11 mouse cellular contexts compared by ENCODE assay signal in genomic region chr8:110710593-110710992, GRCm38 (mm10). TPM values are rescaled to one million over a fixed set of nuclear protein-coding genes. Genes with fewer than 3 reads are reported as not detected.
DNase-seq lines count a peak whose midpoint lies in the region; ATAC-seq lines count a peak whose summit lies in the region.
"Had no signal": no experiment of that assay in that cellular context is flagged by ENCODE, and none has a peak within 500 bp of the region (broad histone marks: within the 10 kb centered on the region; RNA-seq: fewer than 3 reads in every experiment).

No protein-coding gene starts in this region.

- peak overlapping the region; percentile 58 for H3K27ac ChIP-seq in hindbrain, embryonic 13.5 days
- no peak overlapping the region for H3K27ac ChIP-seq in hindbrain, embryonic 16.5 days (ENCODE audit: low read depth, low read length)
- 0 out of 2 replicates have a peak overlapping the region, but pooled peaks have one; percentile 23 for H3K27ac ChIP-seq in neural tube, embryonic 15.5 days (replicated peaks)
- peak overlapping the region; percentile 68 for H3K27ac ChIP-seq in stomach, embryonic 16.5 days (ENCODE audit: low read length)

- H3K9me3 ChIP-seq in hindbrain, embryonic 13.5 days, result no peaks in the 10 kb centered on the region
- no peaks in the 10 kb centered on the region for H3K9me3 ChIP-seq in hindbrain, embryonic 16.5 days (ENCODE audit: control insufficient read depth, low read length)
- no peaks in the 10 kb centered on the region for H3K9me3 ChIP-seq in neural tube, embryonic 15.5 days (replicated peaks)
- H3K9me3 ChIP-seq in stomach, embryonic 16.5 days (replicated peaks; ENCODE audit: control insufficient read depth, low read length), result no peaks in the 10 kb centered on the region

- peaks cover 54% of the 10 kb centered on the region for H3K36me3 ChIP-seq in hindbrain, embryonic 13.5 days
- H3K36me3 ChIP-seq in hindbrain, embryonic 16.5 days (ENCODE audit: control insufficient read depth, insufficient read depth, low read length), result peaks cover 10% of the 10 kb centered on the region; the same call in 1 of the 2 replicates
- H3K36me3 ChIP-seq in neural tube, embryonic 15.5 days, result peaks cover 38% of the 10 kb centered on the region
- 0 out of 2 replicates have a peak, but pooled peaks cover 3% of the 10 kb centered on the region for H3K36me3 ChIP-seq in stomach, embryonic 16.5 days (ENCODE audit: control insufficient read depth, insufficient read depth, low read length)

- no peaks in the 10 kb centered on the region for H3K27me3 ChIP-seq in hindbrain, embryonic 13.5 days
- no peaks in the 10 kb centered on the region for H3K27me3 ChIP-seq in hindbrain, embryonic 16.5 days (replicated peaks; ENCODE audit: control insufficient read depth, insufficient read depth, low read length)
- no peaks in the 10 kb centered on the region for H3K27me3 ChIP-seq in neural tube, embryonic 15.5 days (replicated peaks)
- no peaks in the 10 kb centered on the region for H3K27me3 ChIP-seq in stomach, embryonic 16.5 days (ENCODE audit: control insufficient read depth, insufficient read depth, low read length)

- no peak overlapping the region for H3K4me3 ChIP-seq in hindbrain, embryonic 13.5 days
- H3K4me3 ChIP-seq in hindbrain, embryonic 16.5 days (ENCODE audit: low read length), result no peak overlapping the region
- H3K4me3 ChIP-seq in neural tube, embryonic 15.5 days (replicated peaks), result no peak overlapping the region
- no peak overlapping the region for H3K4me3 ChIP-seq in stomach, embryonic 16.5 days (replicated peaks; ENCODE audit: low read length)

- H3K9ac ChIP-seq in hindbrain, embryonic 13.5 days, result no peak overlapping the region
- no peak overlapping the region for H3K9ac ChIP-seq in hindbrain, embryonic 16.5 days (ENCODE audit: low read depth, low read length)
- H3K9ac ChIP-seq in neural tube, embryonic 15.5 days (replicated peaks), result no peak overlapping the region
- H3K9ac ChIP-seq in stomach, embryonic 16.5 days (ENCODE audit: low read length), result no peak overlapping the region

- ATAC-seq in cerebellum, adult (ENCODE audit: insufficient number of reproducible peaks, low FRiP score, low TSS enrichment), result no peak
- ATAC-seq in hindbrain, embryonic 13.5 days (ENCODE audit: low FRiP score), result no peak
- no peak for ATAC-seq in hindbrain, embryonic 16.5 days
- no peak for ATAC-seq in neural tube, embryonic 15.5 days (ENCODE audit: low FRiP score)
- ATAC-seq in stomach, embryonic 16.5 days (ENCODE audit: insufficient read depth, low FRiP score), result no peak
- no peak for ATAC-seq in monocyte, adult 5-6 weeks (replicated peaks; ENCODE audit: insufficient number of reproducible peaks, low FRiP score, low TSS enrichment, poor library complexity, severe bottlenecking)

- H3K4me2 ChIP-seq in hindbrain, embryonic 13.5 days, result no peak overlapping the region
- H3K4me2 ChIP-seq in hindbrain, embryonic 16.5 days (ENCODE audit: low read length), result no peak overlapping the region
- H3K4me2 ChIP-seq in neural tube, embryonic 15.5 days, result no peak overlapping the region
- no peak overlapping the region for H3K4me2 ChIP-seq in stomach, embryonic 16.5 days (ENCODE audit: low read depth, low read length)

- 73% methylated on average over 3 of the region's 3 CpGs for WGBS in hindbrain, embryonic 13.5 days
- WGBS in hindbrain, embryonic 16.5 days, result 62% methylated on average over 3 of the region's 3 CpGs
- 63% methylated on average over 3 of the region's 3 CpGs for WGBS in neural tube, embryonic 15.5 days
- WGBS in stomach, embryonic 16.5 days, result 59% methylated on average over 3 of the region's 3 CpGs

- DNase-seq in cerebellum, adult 9-11 months, result peak; percentile 30
- no peak for DNase-seq in neural tube, embryonic 10.5 days (ENCODE audit: extremely low spot score, low spot score)
- DNase-seq: cerebellum, postnatal 25 days; kidney, adult 9 months; thymus, adult 2 months had no signal

- H3K4me1 ChIP-seq in hindbrain, embryonic 13.5 days (replicated peaks), result peaks cover 45% of the 10 kb centered on the region
- peaks cover 25% of the 10 kb centered on the region for H3K4me1 ChIP-seq in hindbrain, embryonic 16.5 days (ENCODE audit: control insufficient read depth, insufficient read depth, low read depth, low read length)
- H3K4me1 ChIP-seq in neural tube, embryonic 15.5 days, result peaks cover 34% of the 10 kb centered on the region
- peaks cover 17% of the 10 kb centered on the region for H3K4me1 ChIP-seq in stomach, embryonic 16.5 days (ENCODE audit: control insufficient read depth, insufficient read depth, low read length)

RNA-seq across cellular contexts. Expression of gene Mtss1l, which starts 10.7 kb away (rescaled TPM):
- polyA plus RNA-seq in hindbrain, embryonic 13.5 days (2015; fragmentation: Nextera tagmentation; extraction: Ambion mirVana), result 19.0 and 20.4 TPM in 2 replicates
- polyA plus RNA-seq in hindbrain, embryonic 16.5 days (2015; fragmentation: Nextera tagmentation; extraction: Ambion mirVana), result 26.4 and 28.8 TPM in 2 replicates
- 21.2 and 31.8 TPM in 2 replicates for polyA plus RNA-seq in neural tube, embryonic 15.5 days (2015; fragmentation: Nextera tagmentation; extraction: Ambion mirVana)
- 7.0 and 8.2 TPM in 2 replicates for polyA plus RNA-seq in stomach, embryonic 16.5 days (2015; fragmentation: Nextera tagmentation; extraction: Ambion mirVana)
- 0.32 to 1.2 TPM (median 1.1 TPM) in 3 replicates for total RNA-seq in monocyte, adult 5-6 weeks (2017)
